Mouse (Mus musculus) stomach, embryonic 16.5 days (tissue): Measurements from ENCODE around the gene Fam76a. TPM values are rescaled to one million over a fixed set of nuclear protein-coding genes. Genes with fewer than 3 reads are reported as not detected.
A peak's percentile ranks its signal among the peaks of the same experiment; 100 is the strongest.

ENCODE experiments used
- ATAC-seq: fragments of 200-750 bp; cut with Nextera tagmentation; 2 replicates; pipeline ENCODE4 v1.8.0; 2017; ENCODE audit warnings: moderate number of reproducible peaks, moderate TSS enrichment; ENCODE audit not compliant: insufficient read depth, low FRiP score
- H3K27ac ChIP-seq: fragments of 300-500 bp; sonication (generic); 2 replicates; pipeline ENCODE4 v1.5.1; 2014; ENCODE audit warnings: low read length
- H3K27me3 ChIP-seq: fragments of 300-500 bp; sonication (generic); 2 replicates; pipeline ENCODE4 v1.6.1; 2014; ENCODE audit warnings: low read length, control low read depth, mixed read lengths; ENCODE audit not compliant: control insufficient read depth, insufficient read depth
- H3K36me3 ChIP-seq: fragments of 300-500 bp; sonication (generic); 2 replicates; pipeline ENCODE4 v1.6.1; 2014; ENCODE audit warnings: low read length; ENCODE audit not compliant: control insufficient read depth, insufficient read depth
- H3K4me1 ChIP-seq: fragments of 300-500 bp; sonication (generic); 2 replicates; pipeline ENCODE4 v1.6.1; 2014; ENCODE audit warnings: low read length, control low read depth, mixed read lengths; ENCODE audit not compliant: control insufficient read depth, insufficient read depth
- H3K4me2 ChIP-seq: fragments of 300-500 bp; sonication (generic); 2 replicates; pipeline ENCODE4 v1.6.1; 2014; ENCODE audit warnings: low read depth, low read length, mixed read lengths
- H3K4me3 ChIP-seq: fragments of 300-500 bp; sonication (generic); replicated peaks from 2 replicates; pipeline ENCODE4 v1.5.1; 2014; ENCODE audit warnings: mild to moderate bottlenecking, low read length
- H3K9ac ChIP-seq: fragments of 300-500 bp; sonication (generic); 2 replicates; pipeline ENCODE4 v1.6.1; 2014; ENCODE audit warnings: low read length
- H3K9me3 ChIP-seq: fragments of 300-500 bp; sonication (generic); replicated peaks from 2 replicates; pipeline ENCODE4 v1.6.1; 2016; ENCODE audit warnings: low read length, control low read depth; ENCODE audit not compliant: control insufficient read depth
- WGBS: fragments of 180-500 bp; shearing (Covaris S2); extraction: QIAGEN DNeasy Blood & Tissue Kit; methylation state at CpG from one replicate; pipeline ENCODE4 v1.1.7; 2014; 5-methylcytosine and 5-hydroxymethylcytosine counted together
- polyA plus RNA-seq: library from polyadenylated mRNA; unstranded; fragments of >200 nt; fragmentation: Nextera tagmentation; extraction: Ambion mirVana; gene quantifications from 2 replicates; pipeline ENCODE4 v1.2.1, GENCODE M21; 2015

Gene Fam76a
- polyA plus RNA-seq, 1 experiment from 2014 or later: 34.0 TPM

- Histone ChIP-seq H3K4me1 (0 out of 2 replicates have a peak, but pooled peaks cover 9% of the 10 kb centered on the region), H3K27ac (peak overlapping the region; percentile 46), H3K4me2 (no peak overlapping the region), H3K9me3 (no peaks in the 10 kb centered on the region), H3K36me3 (peaks cover 7% of the 10 kb centered on the region), H3K27me3 (no peaks in the 10 kb centered on the region), H3K4me3 (no peak overlapping the region), H3K9ac (no peak overlapping the region)
- peak; percentile 37; the same call in 1 of the 2 replicates for ATAC-seq
- WGBS: 87% methylated on average over 7 of the region's 7 CpGs
Observed at GRCm38 (mm10) chr4:132874363-132875097, 47.8 kb downstream of the Fam76a start.

GRCm38 (mm10) chr4:132873481-132874362 lies 48.6 kb downstream of the Fam76a start:
- Histone ChIP-seq H3K36me3 (peaks cover 9% of the 10 kb centered on the region), H3K9ac (no peak overlapping the region), H3K9me3 (no peaks in the 10 kb centered on the region), H3K4me1 (0 out of 2 replicates have a peak, but pooled peaks cover 9% of the 10 kb centered on the region), H3K4me3 (no peak overlapping the region), H3K4me2 (no peak overlapping the region), H3K27me3 (no peaks in the 10 kb centered on the region), H3K27ac (peak overlapping the region; percentile 46)
- ATAC-seq: peak; percentile 37
- 78% methylated on average over 11 of the region's 11 CpGs for WGBS

GRCm38 (mm10) chr4:132871116-132871515 lies 51.2 kb downstream of the Fam76a start:
- 97% methylated on average over 3 of the region's 3 CpGs for WGBS
- H3K4me2 ChIP-seq: no peak overlapping the region

GRCm38 (mm10) chr4:132864856-132865255 lies 57.5 kb downstream of the Fam76a start:
- Histone ChIP-seq H3K4me1 (no peaks in the 10 kb centered on the region), H3K4me3 (no peak overlapping the region), H3K27me3 (no peaks in the 10 kb centered on the region), H3K36me3 (peaks cover 20% of the 10 kb centered on the region), H3K9ac (no peak overlapping the region), H3K9me3 (no peaks in the 10 kb centered on the region), H3K4me2 (no peak overlapping the region), H3K27ac (no peak overlapping the region)
- 88% methylated on average over 2 of the region's 2 CpGs for WGBS
- no peak for ATAC-seq

More at GRCm38 (mm10) chr4:132871116-132871515, 51.2 kb downstream of the Fam76a start:
- H3K4me1 ChIP-seq: 0 out of 2 replicates have a peak, but pooled peaks cover 9% of the 10 kb centered on the region
- H3K9ac ChIP-seq: no peak overlapping the region
- no peak overlapping the region for H3K4me3 ChIP-seq
- no peaks in the 10 kb centered on the region for H3K27me3 ChIP-seq
- no peaks in the 10 kb centered on the region for H3K9me3 ChIP-seq
- no peak overlapping the region for H3K27ac ChIP-seq
- H3K36me3 ChIP-seq: peaks cover 20% of the 10 kb centered on the region
- no peak for ATAC-seq

- Histone ChIP-seq H3K4me3 (no peak overlapping the region), H3K4me2 (no peak overlapping the region), H3K27me3 (no peaks in the 10 kb centered on the region), H3K9ac (no peak overlapping the region), H3K9me3 (no peaks in the 10 kb centered on the region), H3K4me1 (no peaks in the 10 kb centered on the region), H3K36me3 (peaks cover 12% of the 10 kb centered on the region), H3K27ac (peak overlapping the region; percentile 34; the same call in 1 of the 2 replicates)
- 70% methylated on average over 13 of the region's 13 CpGs for WGBS
- peak; percentile 53; the same call in 1 of the 2 replicates for ATAC-seq
Observed at GRCm38 (mm10) chr4:132863012-132863411, 59.3 kb downstream of the Fam76a start.

- WGBS: 100% methylated on average over 1 of the region's 1 CpGs
- H3K9me3 ChIP-seq: no peaks in the 10 kb centered on the region
- no peak for ATAC-seq
- H3K27me3 ChIP-seq: no peaks in the 10 kb centered on the region
- H3K4me3 ChIP-seq: no peak overlapping the region
- H3K27ac ChIP-seq: no peak overlapping the region
- H3K36me3 ChIP-seq: peaks cover 18% of the 10 kb centered on the region
- H3K9ac ChIP-seq: no peak overlapping the region
- no peak overlapping the region for H3K4me2 ChIP-seq
- no peaks in the 10 kb centered on the region for H3K4me1 ChIP-seq
Observed at GRCm38 (mm10) chr4:132860880-132861279, 61.5 kb downstream of the Fam76a start.

Other genes starting within 250 kb of the Fam76a start
- 4.9 and 6.0 TPM in 2 replicates for gene Xkr8, start 190.0 kb downstream of the Fam76a start, polyA plus RNA-seq
- 5.3 and 6.3 TPM in 2 replicates for gene Smpdl3b, start 165.3 kb downstream of the Fam76a start, polyA plus RNA-seq
- 67.0 and 75.3 TPM in 2 replicates for gene Rpa2, start 154.2 kb downstream of the Fam76a start, polyA plus RNA-seq
- 1.4 and 1.8 TPM in 2 replicates for gene Themis2, start 126.2 kb downstream of the Fam76a start, polyA plus RNA-seq
- gene Ppp1r8, start 79.4 kb downstream of the Fam76a start, polyA plus RNA-seq: 52.0 and 54.1 TPM in 2 replicates
- 59.6 and 62.7 TPM in 2 replicates for gene Stx12, start 38.0 kb downstream of the Fam76a start, polyA plus RNA-seq
- gene Fgr, start 51.5 kb upstream of the Fam76a start, polyA plus RNA-seq: 1.2 and 1.8 TPM in 2 replicates
- gene Ahdc1, start 88.7 kb upstream of the Fam76a start, polyA plus RNA-seq: 4.9 and 7.1 TPM in 2 replicates
- 84.3 and 98.6 TPM in 2 replicates for gene Wasf2, start 207.9 kb upstream of the Fam76a start, polyA plus RNA-seq